Mouse (Mus musculus) kidney, postnatal 25 days (tissue): ENCODE data around the gene Pakap.

Source experiments
- DNase-seq, 2 experiments: peaks; one replicate each; pipeline ENCODE4 v3.0.0; 2021; ENCODE audit warnings: mixed read lengths in 2 of 2

Pakap gene

GRCm38 (mm10) chr4:57567666-57568206 is at the start of gene Pakap:
Gene Pakap (plus strand): TSS chr4:57568179.
- DNase-seq, result peak; percentile 18 to 55

- no peak for DNase-seq
These were observed 44.5 kb upstream of the Pakap start for GRCm38 (mm10) chr4:57523456-57523855.

GRCm38 (mm10) chr4:57524461-57524860 is 43.5 kb upstream of the Pakap start:
- DNase-seq, result no peak

GRCm38 (mm10) chr4:57525221-57526011 is 42.6 kb upstream of the Pakap start:
- DNase-seq, result no peak

GRCm38 (mm10) chr4:57528296-57528695 is 39.7 kb upstream of the Pakap start:
- DNase-seq, result no peak

- DNase-seq, result no peak
These were observed 34.3 kb upstream of the Pakap start for GRCm38 (mm10) chr4:57533686-57534085.

GRCm38 (mm10) chr4:57534232-57534631 is 33.7 kb upstream of the Pakap start:
- DNase-seq, result no peak

GRCm38 (mm10) chr4:57535087-57535486 is 32.9 kb upstream of the Pakap start:
- no peak for DNase-seq

- DNase-seq, result no peak
These were observed 29.8 kb upstream of the Pakap start for GRCm38 (mm10) chr4:57538029-57538688.

- DNase-seq, result no peak
These were observed 24.2 kb upstream of the Pakap start for GRCm38 (mm10) chr4:57543692-57544256.

GRCm38 (mm10) chr4:57547785-57548184 is 20.2 kb upstream of the Pakap start:
- no peak for DNase-seq

- DNase-seq, result no peak
These were observed 17.8 kb upstream of the Pakap start for GRCm38 (mm10) chr4:57550216-57550615.

- DNase-seq, result no peak
These were observed 10.9 kb upstream of the Pakap start for GRCm38 (mm10) chr4:57557102-57557501.

- DNase-seq, result no peak
These were observed 8.5 kb upstream of the Pakap start for GRCm38 (mm10) chr4:57559438-57559837.

- DNase-seq, result no peak
These were observed 8.0 kb upstream of the Pakap start for GRCm38 (mm10) chr4:57560010-57560409.

- DNase-seq, result no peak
These were observed 6.9 kb upstream of the Pakap start for GRCm38 (mm10) chr4:57561055-57561454.

GRCm38 (mm10) chr4:57565283-57565682 is 2.7 kb upstream of the Pakap start:
- no peak for DNase-seq

- DNase-seq, result no peak
These were observed 2.2 kb upstream of the Pakap start for GRCm38 (mm10) chr4:57565811-57566210.

- DNase-seq, result no peak
These were observed 489 bp downstream of the Pakap start for GRCm38 (mm10) chr4:57568268-57569068.

GRCm38 (mm10) chr4:57569069-57569355 is 1.0 kb downstream of the Pakap start:
- no peak for DNase-seq

- DNase-seq, result no peak
These were observed 1.7 kb downstream of the Pakap start for GRCm38 (mm10) chr4:57569711-57570110.

- DNase-seq, result no peak
These were observed 2.2 kb downstream of the Pakap start for GRCm38 (mm10) chr4:57570229-57570628.

GRCm38 (mm10) chr4:57574181-57574580 is 6.2 kb downstream of the Pakap start:
- DNase-seq, result no peak
